Mouse (Mus musculus) forebrain, embryonic 11.5 days (tissue): Measurements from ENCODE around the gene Cd101. TPM values are rescaled to one million over a fixed set of nuclear protein-coding genes. Genes with fewer than 3 reads are reported as not detected.
A peak's percentile ranks its signal among the peaks of the same experiment; 100 is the strongest.

Source experiments
- ATAC-seq: fragments of 200-750 bp; cut with Nextera tagmentation; replicated peaks from 2 replicates; pipeline ENCODE4 v1.8.0; 2017; ENCODE audit warnings: moderate TSS enrichment; ENCODE audit not compliant: low FRiP score
- DNase-seq: peaks from one replicate; pipeline ENCODE4 v3.0.0-alpha.2; 2017; ENCODE audit warnings: low spot score
- H3K27ac ChIP-seq: fragments of 300-500 bp; sonication (generic); 2 replicates; pipeline ENCODE4 v1.5.1; 2014; ENCODE audit warnings: low read depth, low read length
- H3K27me3 ChIP-seq: fragments of 300-500 bp; sonication (generic); 2 replicates; pipeline ENCODE4 v1.6.1; 2014; ENCODE audit warnings: mild to moderate bottlenecking, low read length, mixed read lengths; ENCODE audit not compliant: control insufficient read depth, insufficient read depth
- H3K36me3 ChIP-seq: fragments of 300-500 bp; sonication (generic); 2 replicates; pipeline ENCODE4 v1.6.1; 2014; ENCODE audit warnings: mild to moderate bottlenecking, low read length, moderate library complexity, mixed read lengths; ENCODE audit not compliant: control insufficient read depth, insufficient read depth
- H3K4me1 ChIP-seq: fragments of 300-500 bp; sonication (generic); replicated peaks from 2 replicates; pipeline ENCODE4 v1.6.1; 2014; ENCODE audit warnings: low read length, mixed read lengths; ENCODE audit not compliant: control insufficient read depth, insufficient read depth
- H3K4me2 ChIP-seq: fragments of 300-500 bp; sonication (generic); 2 replicates; pipeline ENCODE4 v1.6.1; 2014; ENCODE audit warnings: low read depth, mild to moderate bottlenecking, low read length, moderate library complexity, mixed read lengths; ENCODE audit not compliant: severe bottlenecking
- H3K4me3 ChIP-seq: fragments of 300-500 bp; sonication (generic); 2 replicates; pipeline ENCODE4 v1.5.1; 2014; ENCODE audit warnings: low read depth, low read length
- H3K9ac ChIP-seq: fragments of 300-500 bp; sonication (generic); 2 replicates; pipeline ENCODE4 v1.6.1; 2014; ENCODE audit warnings: low read length
- H3K9me3 ChIP-seq: fragments of 300-500 bp; sonication (generic); 2 replicates; pipeline ENCODE4 v1.6.1; 2016; ENCODE audit warnings: low read length, mixed read lengths; ENCODE audit not compliant: control insufficient read depth
- WGBS: fragments of 180-500 bp; shearing (Covaris S2); extraction: QIAGEN DNeasy Blood & Tissue Kit; methylation state at CpG from one replicate; pipeline ENCODE4 v1.1.7; 2014; 5-methylcytosine and 5-hydroxymethylcytosine counted together
- polyA plus RNA-seq: library from polyadenylated mRNA; unstranded; fragments of >200 nt; fragmentation: Nextera tagmentation; extraction: Ambion mirVana; gene quantifications from 2 replicates; pipeline ENCODE4 v1.2.1, GENCODE M21; 2014

Cd101 gene
- polyA plus RNA-seq, 1 experiment from 2014 or later, result 0.07 TPM

DNA sequence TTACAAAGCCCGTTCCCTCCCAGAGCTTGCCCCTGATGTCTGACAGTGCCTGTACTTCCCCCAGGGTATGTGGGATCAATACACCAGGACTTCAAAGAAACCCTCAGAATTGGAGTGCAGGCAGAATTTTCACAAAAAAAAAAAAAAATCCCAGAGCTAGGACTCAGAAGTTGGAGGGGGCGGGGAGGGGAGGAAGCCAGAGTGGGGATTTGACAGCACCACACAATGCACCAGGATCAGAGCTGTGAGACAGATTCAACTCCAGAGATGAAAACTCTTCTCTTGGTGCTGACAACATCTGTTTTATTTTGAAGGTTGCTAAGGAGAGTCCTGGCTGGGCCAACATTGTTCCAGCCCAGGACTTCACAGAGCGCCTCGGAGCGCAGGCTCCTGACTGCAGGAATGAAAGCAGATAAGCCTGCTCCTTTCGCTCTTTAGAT, 41.5 kb upstream of the Cd101 start:
- peak; percentile 86 for ATAC-seq
- peak; percentile 72 for DNase-seq
- Histone ChIP-seq H3K9me3 (no peaks in the 10 kb centered on the region), H3K27ac (peak overlapping the region; percentile 92), H3K27me3 (no peaks in the 10 kb centered on the region), H3K4me2 (no peak overlapping the region), H3K36me3 (no peaks in the 10 kb centered on the region; the same call in 1 of the 2 replicates), H3K4me3 (no peak overlapping the region), H3K4me1 (peaks cover 34% of the 10 kb centered on the region), H3K9ac (peak overlapping the region; percentile 16; the same call in 1 of the 2 replicates)
- WGBS, result 12% methylated on average over 6 of the region's 6 CpGs

DNA sequence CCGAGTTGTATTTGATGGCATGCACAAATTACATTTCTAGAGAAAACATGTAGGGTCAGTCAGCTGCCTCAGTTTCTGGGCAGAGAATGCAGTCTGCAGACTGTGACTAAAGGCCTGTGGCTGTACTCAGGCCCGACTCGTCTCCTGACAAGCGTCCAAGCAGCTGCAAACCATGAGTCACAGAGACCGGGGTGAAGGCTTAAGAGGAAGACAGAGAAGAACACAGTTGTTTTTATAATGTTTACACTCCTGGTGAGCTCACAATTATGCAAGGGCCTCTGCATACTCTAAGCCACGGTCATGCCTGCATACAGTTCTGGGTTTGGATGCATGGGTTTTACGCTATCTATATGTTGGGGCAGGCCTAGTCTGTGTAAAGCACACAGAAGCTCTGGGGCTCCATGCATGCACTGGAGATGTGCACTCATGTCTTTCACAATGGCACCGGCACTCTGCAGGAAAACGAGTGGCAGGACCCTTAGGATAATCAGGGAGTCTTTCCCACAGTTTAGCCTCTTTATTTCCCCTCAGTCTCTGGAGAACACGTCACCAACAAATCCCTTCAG, 41.0 kb upstream of the Cd101 start:
- WGBS, result 18% methylated on average over 10 of the region's 10 CpGs
- 0 out of 2 replicates have a peak overlapping the region, but pooled peaks have one; percentile 26 for H3K4me2 ChIP-seq
- peaks cover 34% of the 10 kb centered on the region for H3K4me1 ChIP-seq
- peak; percentile 49; the same call in 1 of the 2 replicates for ATAC-seq
- H3K9me3 ChIP-seq, result no peaks in the 10 kb centered on the region
- H3K27ac ChIP-seq, result peak overlapping the region; percentile 92
- no peak for DNase-seq
- no peak overlapping the region for H3K4me3 ChIP-seq
- H3K27me3 ChIP-seq, result no peaks in the 10 kb centered on the region
- H3K36me3 ChIP-seq, result no peaks in the 10 kb centered on the region; the same call in 1 of the 2 replicates
- H3K9ac ChIP-seq, result peak overlapping the region; percentile 16; the same call in 1 of the 2 replicates

GRCm38 (mm10) chr3:101068701-101069100, 39.3 kb upstream of the Cd101 start:
- Histone ChIP-seq H3K27me3 (no peaks in the 10 kb centered on the region), H3K4me2 (no peak overlapping the region), H3K9ac (no peak overlapping the region), H3K4me3 (no peak overlapping the region), H3K9me3 (no peaks in the 10 kb centered on the region), H3K27ac (peak overlapping the region; percentile 92; the same call in 1 of the 2 replicates), H3K36me3 (no peaks in the 10 kb centered on the region), H3K4me1 (peaks cover 34% of the 10 kb centered on the region)
- 21% methylated on average over 5 of the region's 5 CpGs for WGBS
- ATAC-seq (peak; percentile 62), DNase-seq (no peak)

DNA sequence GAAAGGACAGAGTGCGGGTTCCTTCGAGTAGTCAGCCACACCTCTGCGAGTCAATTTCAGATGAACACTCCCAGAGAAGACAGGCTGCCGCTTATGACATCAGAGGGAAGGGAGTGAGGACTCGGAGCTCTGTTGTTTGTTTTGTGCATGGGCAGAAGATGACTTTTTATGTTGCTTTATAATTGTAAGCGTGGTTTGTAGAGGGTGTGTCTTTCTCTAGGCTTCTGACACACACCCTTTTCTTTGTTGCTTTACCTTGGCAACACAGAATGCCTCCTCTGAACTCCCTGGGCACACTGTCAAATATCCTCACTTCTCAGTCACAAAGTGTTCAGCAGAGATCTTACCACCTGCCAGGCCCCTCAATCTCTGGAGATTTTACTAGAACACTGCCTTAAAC, 36.8 kb upstream of the Cd101 start:
- no peaks in the 10 kb centered on the region for H3K27me3 ChIP-seq
- peaks cover 23% of the 10 kb centered on the region for H3K4me1 ChIP-seq
- H3K9ac ChIP-seq, result no peak overlapping the region
- WGBS, result 83% methylated on average over 6 of the region's 6 CpGs
- no peak overlapping the region for H3K27ac ChIP-seq
- H3K4me3 ChIP-seq, result no peak overlapping the region
- no peaks in the 10 kb centered on the region for H3K36me3 ChIP-seq
- no peaks in the 10 kb centered on the region for H3K9me3 ChIP-seq
- DNase-seq, result no peak
- no peak overlapping the region for H3K4me2 ChIP-seq
- no peak for ATAC-seq

- no peak overlapping the region for H3K27ac ChIP-seq
- ATAC-seq, result no peak
- no peak overlapping the region for H3K4me2 ChIP-seq
- H3K4me1 ChIP-seq, result no peaks in the 10 kb centered on the region
- WGBS, result 96% methylated on average over 7 of the region's 7 CpGs
- DNase-seq, result no peak
- no peak overlapping the region for H3K4me3 ChIP-seq
- no peaks in the 10 kb centered on the region for H3K9me3 ChIP-seq
- H3K9ac ChIP-seq, result no peak overlapping the region
- no peaks in the 10 kb centered on the region; the same call in 1 of the 2 replicates for H3K36me3 ChIP-seq
- H3K27me3 ChIP-seq, result no peaks in the 10 kb centered on the region
These were observed 32.7 kb upstream of the Cd101 start for GRCm38 (mm10) chr3:101061865-101062585.

GRCm38 (mm10) chr3:101059214-101059613, 29.9 kb upstream of the Cd101 start:
- no peak overlapping the region for H3K4me2 ChIP-seq
- H3K9ac ChIP-seq, result no peak overlapping the region
- H3K4me3 ChIP-seq, result no peak overlapping the region
- no peaks in the 10 kb centered on the region for H3K27me3 ChIP-seq
- ATAC-seq (no peak), DNase-seq (no peak)
- WGBS, result 86% methylated on average over 4 of the region's 4 CpGs
- no peak overlapping the region for H3K27ac ChIP-seq
- H3K9me3 ChIP-seq, result no peaks in the 10 kb centered on the region
- H3K4me1 ChIP-seq, result no peaks in the 10 kb centered on the region
- no peaks in the 10 kb centered on the region; the same call in 1 of the 2 replicates for H3K36me3 ChIP-seq

DNA sequence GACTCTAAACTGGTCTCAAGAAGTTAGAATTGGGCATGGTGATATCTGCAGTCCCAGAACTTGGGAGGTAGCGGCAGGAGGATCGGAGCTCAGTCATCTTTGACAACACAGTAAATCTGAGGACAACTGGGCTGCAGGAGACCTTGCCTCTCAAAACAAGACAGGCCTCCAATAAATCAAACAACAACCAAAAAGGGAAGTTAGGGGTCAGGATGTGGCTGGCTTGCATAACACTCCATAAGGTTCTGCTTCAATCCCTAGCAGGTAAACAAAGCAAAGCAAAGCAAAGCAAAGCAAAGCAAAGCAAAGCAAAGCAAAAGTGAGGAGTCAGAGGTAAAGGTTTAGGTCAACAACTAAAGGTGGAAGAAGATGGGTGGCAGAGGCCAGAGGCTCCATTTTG, 28.8 kb upstream of the Cd101 start:
- no peaks in the 10 kb centered on the region for H3K27me3 ChIP-seq
- no peaks in the 10 kb centered on the region for H3K9me3 ChIP-seq
- no peak overlapping the region for H3K4me2 ChIP-seq
- DNase-seq, result no peak
- no peaks in the 10 kb centered on the region; the same call in 1 of the 2 replicates for H3K36me3 ChIP-seq
- H3K27ac ChIP-seq, result no peak overlapping the region
- no peaks in the 10 kb centered on the region for H3K4me1 ChIP-seq
- WGBS, result 95% methylated on average over 2 of the region's 2 CpGs
- no peak overlapping the region for H3K9ac ChIP-seq
- no peak overlapping the region for H3K4me3 ChIP-seq
- ATAC-seq, result no peak

DNA sequence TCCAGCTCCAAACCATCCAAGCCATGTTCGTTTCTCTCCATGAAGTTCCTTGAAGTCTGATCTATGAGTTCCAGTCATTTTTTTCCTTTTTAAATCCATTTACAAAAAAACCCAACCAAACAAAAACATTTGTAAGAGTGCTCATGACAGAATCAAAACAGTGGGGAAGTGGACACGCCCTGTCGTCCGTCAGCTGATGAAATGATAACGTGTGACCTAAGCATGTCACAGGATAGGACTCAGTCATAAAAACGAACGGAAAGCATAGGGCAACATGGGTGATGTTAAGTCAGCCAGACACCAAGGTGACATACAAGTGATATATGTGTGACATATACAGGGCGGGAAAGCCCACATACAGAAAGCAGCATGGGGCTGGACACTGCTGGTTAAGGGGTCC, 25.9 kb upstream of the Cd101 start:
- Histone ChIP-seq H3K9ac (no peak overlapping the region), H3K27ac (no peak overlapping the region), H3K4me2 (no peak overlapping the region), H3K4me3 (no peak overlapping the region), H3K27me3 (no peaks in the 10 kb centered on the region), H3K9me3 (no peaks in the 10 kb centered on the region), H3K4me1 (no peaks in the 10 kb centered on the region), H3K36me3 (no peaks in the 10 kb centered on the region; the same call in 1 of the 2 replicates)
- ATAC-seq, result no peak
- no peak for DNase-seq
- 90% methylated on average over 8 of the region's 8 CpGs for WGBS
